Mouse (Mus musculus) hindbrain, embryonic 15.5 days (tissue): ENCODE measurements around the gene Slc17a9. TPM values are rescaled to one million over a fixed set of nuclear protein-coding genes. Genes with fewer than 3 reads are reported as not detected.
A peak's percentile ranks its signal among the peaks of the same experiment; 100 is the strongest.
"Not testable (repeated sequence)": the region's sequence is repeated elsewhere in the genome, so short reads cannot be mapped to it uniquely, and the experiment has no call there.

Experiments used
- ATAC-seq: fragments of 200-750 bp; cut with Nextera tagmentation; 2 replicates; pipeline ENCODE4 v1.8.0; 2017; ENCODE audit warnings: low read depth, moderate number of reproducible peaks, moderate TSS enrichment; ENCODE audit not compliant: low FRiP score
- H3K27ac ChIP-seq: fragments of 300-500 bp; sonication (generic); replicated peaks from 2 replicates; pipeline ENCODE4 v1.5.1; 2015; ENCODE audit warnings: mild to moderate bottlenecking, inconsistent platforms
- H3K27me3 ChIP-seq: fragments of 300-500 bp; sonication (generic); 2 replicates; pipeline ENCODE4 v1.6.1; 2015; ENCODE audit warnings: control low read depth, inconsistent platforms
- H3K36me3 ChIP-seq: fragments of 300-500 bp; sonication (generic); 2 replicates; pipeline ENCODE4 v1.6.1; 2015; ENCODE audit warnings: control low read depth, inconsistent platforms
- H3K4me1 ChIP-seq: fragments of 300-500 bp; sonication (generic); replicated peaks from 2 replicates; pipeline ENCODE4 v1.6.1; 2015; ENCODE audit warnings: control low read depth, inconsistent platforms
- H3K4me2 ChIP-seq: fragments of 300-500 bp; sonication (generic); 2 replicates; pipeline ENCODE4 v1.6.1; 2015; ENCODE audit warnings: moderate library complexity, mild to moderate bottlenecking, inconsistent platforms
- H3K4me3 ChIP-seq: fragments of 300-500 bp; sonication (generic); 2 replicates; pipeline ENCODE4 v1.5.1; 2015; ENCODE audit warnings: mild to moderate bottlenecking, inconsistent platforms
- H3K9ac ChIP-seq: fragments of 300-500 bp; sonication (generic); 2 replicates; pipeline ENCODE4 v1.6.1; 2015; ENCODE audit warnings: inconsistent platforms
- H3K9me3 ChIP-seq: fragments of 300-500 bp; sonication (generic); 2 replicates; pipeline ENCODE4 v1.6.1; 2016; ENCODE audit warnings: control low read depth, inconsistent platforms
- WGBS: fragments of 180-500 bp; shearing (Covaris S2); methylation state at CpG from one replicate; pipeline ENCODE4 v1.1.7; 2015; 5-methylcytosine and 5-hydroxymethylcytosine counted together
- polyA plus RNA-seq: library from polyadenylated mRNA; unstranded; fragments of >200 nt; fragmentation: Nextera tagmentation; extraction: Ambion mirVana; gene quantifications from 2 replicates; pipeline ENCODE4 v1.2.1, GENCODE M21; 2015

The Slc17a9 gene
- polyA plus RNA-seq, 1 experiment from 2014 or later: 0.29 TPM

DNA sequence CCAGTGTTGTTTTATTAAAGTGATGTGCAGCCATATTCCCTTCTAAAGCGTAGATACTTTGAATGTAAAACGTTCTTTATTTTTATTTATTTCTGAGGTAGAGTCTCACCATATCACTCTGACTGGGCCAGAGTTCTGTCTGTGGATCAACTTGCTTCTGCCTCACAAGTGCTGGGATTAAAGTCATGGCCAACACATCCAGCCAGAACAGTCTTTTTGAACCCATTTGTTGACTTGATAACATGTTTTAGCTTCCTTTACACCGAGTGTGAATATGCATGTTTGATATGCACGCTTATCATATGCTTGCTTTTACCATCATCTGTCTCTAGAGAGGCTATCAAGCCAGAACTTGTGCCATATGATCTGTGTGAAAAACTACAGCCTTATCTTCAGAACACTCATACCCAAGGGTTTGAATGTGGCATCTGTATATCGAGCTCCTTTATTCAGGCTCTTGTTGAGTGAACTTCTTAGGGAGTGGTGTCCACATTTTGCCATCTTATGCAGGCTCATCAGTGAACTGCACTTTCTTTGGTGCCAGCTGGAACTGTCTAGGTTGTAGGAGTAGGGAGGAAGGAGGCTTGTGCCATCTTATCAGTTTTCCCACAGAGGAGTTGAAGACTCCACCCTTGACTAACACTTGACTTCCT is 12.9 kb upstream of the Slc17a9 start:
- WGBS: 94% methylated on average over 5 of the region's 5 CpGs
- Histone ChIP-seq H3K27me3 (no peaks in the 10 kb centered on the region), H3K9ac (no peak overlapping the region), H3K4me3 (no peak overlapping the region), H3K36me3 (peaks cover 25% of the 10 kb centered on the region), H3K27ac (no peak overlapping the region), H3K4me1 (peaks cover 35% of the 10 kb centered on the region), H3K9me3 (no peaks in the 10 kb centered on the region), H3K4me2 (no peak overlapping the region)
- ATAC-seq: no peak

DNA sequence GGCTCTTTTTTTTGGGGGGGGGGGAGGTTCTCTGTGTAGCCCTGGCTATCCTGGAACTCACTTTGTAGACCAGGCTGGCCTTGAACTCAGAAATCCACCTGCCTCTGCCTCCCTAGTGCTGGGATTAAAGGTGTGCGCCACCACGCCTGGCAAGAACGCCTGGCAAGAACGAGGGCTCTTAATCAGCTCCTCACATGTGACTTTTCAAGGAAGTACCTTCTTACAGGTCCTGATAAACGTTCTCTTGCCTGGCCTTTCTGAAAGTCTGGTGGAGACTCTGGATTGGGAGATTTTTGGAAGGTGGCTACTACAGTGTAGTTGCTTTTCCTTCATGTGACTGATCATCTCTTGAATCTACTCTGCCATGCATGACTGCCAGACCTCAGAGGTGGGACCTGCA is 2.3 kb upstream of the Slc17a9 start:
- H3K27ac ChIP-seq, H3K9ac ChIP-seq, H3K4me2 ChIP-seq, H3K4me1 ChIP-seq, ATAC-seq, H3K4me3 ChIP-seq, H3K9me3 ChIP-seq, H3K27me3 ChIP-seq: not testable (repeated sequence)
- peaks cover 61% of the 10 kb centered on the region for H3K36me3 ChIP-seq
- 95% methylated on average over 5 of the region's 5 CpGs for WGBS

DNA sequence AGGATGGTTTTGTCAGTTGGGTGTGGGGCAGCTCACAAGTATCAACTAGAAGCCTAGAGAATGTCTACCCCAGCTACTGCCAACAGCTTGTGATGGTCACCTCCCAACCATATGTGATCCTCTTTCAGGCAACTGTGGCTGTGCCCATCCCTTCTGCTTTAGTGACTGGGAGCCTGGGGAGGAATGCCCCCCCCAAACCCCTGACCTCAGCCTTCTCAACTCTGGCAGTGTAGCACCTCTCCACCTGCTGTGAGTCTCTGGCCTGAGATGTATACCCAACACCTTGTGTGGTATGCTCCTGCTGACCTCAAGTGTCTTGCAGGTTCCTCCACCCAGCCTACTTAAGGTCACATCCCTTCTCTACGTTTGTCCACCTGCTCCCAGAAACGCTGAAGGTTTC is 1.2 kb upstream of the Slc17a9 start:
- Histone ChIP-seq H3K9ac (no peak overlapping the region), H3K27me3 (peaks cover 3% of the 10 kb centered on the region; the same call in 1 of the 2 replicates), H3K4me1 (peaks cover 6% of the 10 kb centered on the region), H3K36me3 (peaks cover 50% of the 10 kb centered on the region), H3K4me3 (no peak overlapping the region), H3K27ac (no peak overlapping the region), H3K4me2 (no peak overlapping the region), H3K9me3 (no peaks in the 10 kb centered on the region)
- 74% methylated on average over 2 of the region's 2 CpGs for WGBS
- ATAC-seq: no peak

DNA sequence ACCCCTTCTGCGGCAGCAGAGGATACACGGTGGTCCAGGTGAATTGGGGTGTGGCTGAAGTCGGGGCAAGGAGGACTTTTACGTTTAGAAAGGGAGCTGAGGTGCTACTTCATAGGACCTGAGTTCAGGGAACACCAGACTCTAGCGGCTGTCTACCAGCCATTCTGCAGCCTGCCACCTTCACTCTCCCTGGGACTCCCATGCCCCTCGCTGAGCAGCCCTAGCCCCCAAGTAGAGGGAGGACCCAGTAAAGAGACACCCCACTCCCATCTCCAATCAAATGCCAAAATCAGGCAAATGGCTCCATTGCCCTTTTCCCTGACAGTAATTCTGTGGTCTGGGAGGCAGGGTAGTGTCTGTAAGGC is 333 bp downstream of the Slc17a9 start:
- 4% methylated on average over 6 of the region's 6 CpGs for WGBS
- Histone ChIP-seq H3K36me3 (peaks cover 36% of the 10 kb centered on the region), H3K27me3 (peaks cover 3% of the 10 kb centered on the region; the same call in 1 of the 2 replicates), H3K9me3 (no peaks in the 10 kb centered on the region), H3K9ac (no peak overlapping the region), H3K4me1 (peaks cover 6% of the 10 kb centered on the region), H3K4me3 (no peak overlapping the region), H3K4me2 (peak overlapping the region; percentile 23; the same call in 1 of the 2 replicates), H3K27ac (no peak overlapping the region)
- no peak for ATAC-seq

DNA sequence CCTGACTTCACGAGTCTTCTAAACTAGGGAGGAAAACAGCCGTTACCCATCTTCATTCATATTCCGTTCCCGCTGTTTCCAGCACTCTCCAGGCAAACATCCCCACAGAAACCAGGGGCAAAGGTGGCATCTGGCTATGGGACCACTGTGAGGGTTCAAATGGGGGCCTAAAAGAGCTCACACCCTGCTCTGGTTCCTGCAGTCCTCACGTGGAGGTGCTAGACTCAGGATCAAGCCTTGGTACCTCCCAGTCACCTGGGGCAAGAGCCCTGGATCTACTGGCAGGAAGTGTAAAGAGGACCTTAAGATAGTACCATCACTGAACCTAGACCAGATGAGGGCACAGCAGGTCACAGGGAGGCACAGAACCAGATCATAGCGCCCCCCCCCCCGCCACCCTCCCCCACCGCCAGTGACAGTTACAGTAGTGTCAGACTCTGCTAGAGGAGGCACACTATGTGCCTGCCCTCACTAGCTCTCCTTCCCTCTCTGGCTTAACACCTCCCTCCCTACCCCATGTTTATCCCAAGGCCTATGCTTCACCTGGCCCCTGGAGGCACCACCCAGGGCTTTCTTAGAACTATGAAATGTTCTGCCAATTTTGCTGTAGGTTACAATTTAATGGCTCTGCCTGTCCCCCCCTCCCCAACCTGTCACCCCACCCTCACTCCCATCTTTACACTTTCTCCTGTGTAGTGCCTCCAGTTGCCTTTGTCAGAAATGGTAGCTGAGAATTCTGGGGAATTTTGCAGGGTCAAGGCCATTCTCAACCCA is 980 bp downstream of the Slc17a9 start:
- no peak overlapping the region for H3K4me2 ChIP-seq
- peaks cover 30% of the 10 kb centered on the region for H3K36me3 ChIP-seq
- no peak overlapping the region for H3K4me3 ChIP-seq
- H3K9ac ChIP-seq: no peak overlapping the region
- 32% methylated on average over 8 of the region's 8 CpGs for WGBS
- no peak for ATAC-seq
- peaks cover 3% of the 10 kb centered on the region; the same call in 1 of the 2 replicates for H3K27me3 ChIP-seq
- no peaks in the 10 kb centered on the region for H3K9me3 ChIP-seq
- no peak overlapping the region for H3K27ac ChIP-seq
- H3K4me1 ChIP-seq: peaks cover 6% of the 10 kb centered on the region

DNA sequence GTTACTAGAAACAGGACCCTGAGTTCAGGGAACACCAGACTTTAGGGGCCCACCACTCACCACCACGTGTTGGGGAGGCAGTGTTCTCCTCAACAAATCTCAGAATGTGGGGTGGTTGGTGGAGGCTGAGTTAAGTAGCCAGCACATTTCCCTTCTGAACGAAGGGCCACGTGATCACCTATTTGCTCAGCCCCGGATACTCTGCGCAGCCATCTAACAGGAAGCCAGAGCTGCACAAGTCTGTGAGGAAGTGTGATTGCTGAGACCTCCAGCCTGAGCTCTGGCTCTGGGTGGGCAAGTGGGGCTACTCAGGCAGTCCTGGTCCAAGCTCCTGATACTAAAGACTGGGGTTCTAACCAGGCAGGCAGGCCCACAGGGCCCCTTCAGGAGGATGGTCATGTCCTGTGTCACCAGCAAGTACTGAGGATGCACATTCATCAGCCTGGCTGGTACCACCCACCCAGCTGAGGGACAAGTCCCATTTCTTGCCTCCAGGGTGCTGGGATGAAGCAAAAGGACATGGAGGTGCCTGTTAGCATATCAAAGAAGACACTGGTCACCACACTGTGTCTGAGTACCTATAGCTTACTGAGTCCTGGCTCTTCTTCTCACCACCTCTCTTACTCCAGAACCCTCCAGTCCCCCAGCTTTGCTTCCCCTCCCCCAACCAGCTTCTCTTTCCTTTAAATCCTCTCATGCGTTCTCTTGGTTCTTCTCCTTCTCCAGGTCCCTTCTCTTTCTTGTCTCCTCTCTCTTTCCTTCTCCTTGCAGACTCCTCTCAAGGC is 1.8 kb downstream of the Slc17a9 start:
- Histone ChIP-seq H3K4me2 (no peak overlapping the region), H3K4me3 (no peak overlapping the region), H3K27me3 (peaks cover 3% of the 10 kb centered on the region; the same call in 1 of the 2 replicates), H3K36me3 (peaks cover 22% of the 10 kb centered on the region), H3K4me1 (peaks cover 6% of the 10 kb centered on the region), H3K9ac (no peak overlapping the region), H3K27ac (no peak overlapping the region), H3K9me3 (no peaks in the 10 kb centered on the region)
- 76% methylated on average over 6 of the region's 6 CpGs for WGBS
- ATAC-seq: no peak

DNA sequence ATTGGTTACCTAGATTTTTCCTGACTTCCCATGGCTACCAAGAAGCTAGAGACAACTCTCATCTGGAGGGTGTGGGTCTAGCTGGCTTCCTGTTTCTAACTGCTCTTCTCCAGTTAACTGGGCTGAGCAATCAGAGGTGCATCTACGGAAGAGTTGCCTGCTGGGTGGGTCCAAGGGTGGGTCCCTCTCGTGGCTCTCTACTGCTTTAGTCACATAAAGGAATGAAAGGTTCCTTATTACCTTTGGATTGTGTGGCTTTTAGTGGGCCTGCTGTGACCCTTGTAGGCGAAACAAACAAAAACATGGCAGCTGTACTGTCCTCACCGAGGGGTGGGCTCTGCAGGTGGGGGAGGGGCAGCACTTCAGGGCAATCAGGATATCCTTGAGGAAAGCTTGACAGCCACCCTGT is 2.6 kb downstream of the Slc17a9 start:
- H3K9ac ChIP-seq: no peak overlapping the region
- 63% methylated on average over 4 of the region's 4 CpGs for WGBS
- no peaks in the 10 kb centered on the region for H3K9me3 ChIP-seq
- no peak for ATAC-seq
- H3K27me3 ChIP-seq: peaks cover 3% of the 10 kb centered on the region; the same call in 1 of the 2 replicates
- no peak overlapping the region for H3K27ac ChIP-seq
- H3K4me1 ChIP-seq: peaks cover 6% of the 10 kb centered on the region
- H3K4me3 ChIP-seq: no peak overlapping the region
- peaks cover 14% of the 10 kb centered on the region for H3K36me3 ChIP-seq
- no peak overlapping the region for H3K4me2 ChIP-seq

DNA sequence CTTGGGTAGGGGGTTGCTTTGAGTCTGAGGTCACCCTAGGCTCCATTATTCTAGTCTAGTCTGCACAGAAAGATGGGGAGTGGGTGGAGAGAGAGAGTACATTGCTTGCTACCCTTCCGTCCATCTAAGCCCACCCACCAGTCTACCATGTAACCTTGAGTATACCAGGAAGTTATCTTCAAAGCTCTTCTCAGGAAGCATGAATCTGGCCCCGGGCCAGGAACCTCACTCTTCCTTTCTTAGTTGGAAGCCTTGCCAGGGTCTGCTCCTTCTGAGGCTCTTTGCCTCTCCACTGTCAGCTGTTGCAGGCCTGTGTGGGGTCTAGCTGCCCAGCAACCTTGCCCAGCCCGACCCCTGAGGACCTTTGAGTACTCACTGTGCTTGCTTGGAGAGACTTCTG is 6.0 kb downstream of the Slc17a9 start:
- H3K9ac ChIP-seq: no peak overlapping the region
- no peaks in the 10 kb centered on the region for H3K4me1 ChIP-seq
- WGBS: 78% methylated on average over 3 of the region's 3 CpGs
- no peaks in the 10 kb centered on the region for H3K9me3 ChIP-seq
- H3K4me2 ChIP-seq: no peak overlapping the region
- no peaks in the 10 kb centered on the region for H3K27me3 ChIP-seq
- H3K27ac ChIP-seq: no peak overlapping the region
- ATAC-seq: no peak
- no peaks in the 10 kb centered on the region for H3K36me3 ChIP-seq
- H3K4me3 ChIP-seq: no peak overlapping the region

DNA sequence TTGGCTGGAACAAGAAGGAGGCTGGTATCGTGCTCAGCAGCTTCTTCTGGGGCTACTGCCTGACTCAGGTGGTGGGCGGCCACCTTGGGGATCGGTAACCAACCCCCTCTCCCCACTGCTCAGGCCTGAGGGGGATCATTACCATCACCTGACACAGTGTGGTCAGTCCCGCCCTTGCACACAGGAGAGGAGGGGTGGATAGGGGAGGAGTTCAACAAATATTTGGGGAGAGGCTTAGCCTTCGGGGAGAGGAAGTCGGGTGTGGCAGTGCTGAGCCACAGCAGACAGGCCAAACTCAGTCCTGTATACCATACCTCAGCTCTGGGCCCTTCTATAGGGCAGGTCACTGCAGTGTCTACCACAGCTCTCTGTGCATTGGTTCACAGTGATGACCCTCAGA is 6.9 kb downstream of the Slc17a9 start:
- Histone ChIP-seq H3K27me3 (no peaks in the 10 kb centered on the region), H3K27ac (no peak overlapping the region), H3K36me3 (no peaks in the 10 kb centered on the region), H3K4me1 (no peaks in the 10 kb centered on the region), H3K4me3 (no peak overlapping the region), H3K9me3 (no peaks in the 10 kb centered on the region), H3K9ac (no peak overlapping the region), H3K4me2 (no peak overlapping the region)
- 77% methylated on average over 6 of the region's 6 CpGs for WGBS
- no peak for ATAC-seq

DNA sequence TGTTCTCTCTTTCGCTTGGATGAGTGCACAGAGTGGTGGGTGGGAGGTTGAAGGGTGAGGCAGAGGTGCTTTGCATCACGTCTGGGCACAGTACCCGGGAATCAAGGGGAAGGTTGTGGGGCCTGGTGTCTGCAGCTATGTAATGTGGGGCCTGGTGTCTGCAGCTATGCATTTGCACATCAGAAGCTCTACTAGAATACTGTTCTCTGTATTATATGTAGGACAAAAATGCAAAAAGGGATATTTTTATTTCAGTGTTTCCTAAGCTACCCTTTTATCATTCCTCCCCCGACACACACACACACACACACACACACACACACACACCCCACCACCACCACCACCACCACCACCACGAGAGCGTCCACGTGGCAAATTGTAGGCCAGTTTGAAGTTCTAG is 10.2 kb downstream of the Slc17a9 start:
- H3K27me3 ChIP-seq: no peaks in the 10 kb centered on the region
- WGBS: 85% methylated on average over 7 of the region's 7 CpGs
- ATAC-seq: no peak
- H3K9me3 ChIP-seq: no peaks in the 10 kb centered on the region
- H3K36me3 ChIP-seq: no peaks in the 10 kb centered on the region
- no peak overlapping the region for H3K27ac ChIP-seq
- H3K4me2 ChIP-seq: no peak overlapping the region
- no peak overlapping the region for H3K4me3 ChIP-seq
- H3K4me1 ChIP-seq: no peaks in the 10 kb centered on the region
- H3K9ac ChIP-seq: no peak overlapping the region

DNA sequence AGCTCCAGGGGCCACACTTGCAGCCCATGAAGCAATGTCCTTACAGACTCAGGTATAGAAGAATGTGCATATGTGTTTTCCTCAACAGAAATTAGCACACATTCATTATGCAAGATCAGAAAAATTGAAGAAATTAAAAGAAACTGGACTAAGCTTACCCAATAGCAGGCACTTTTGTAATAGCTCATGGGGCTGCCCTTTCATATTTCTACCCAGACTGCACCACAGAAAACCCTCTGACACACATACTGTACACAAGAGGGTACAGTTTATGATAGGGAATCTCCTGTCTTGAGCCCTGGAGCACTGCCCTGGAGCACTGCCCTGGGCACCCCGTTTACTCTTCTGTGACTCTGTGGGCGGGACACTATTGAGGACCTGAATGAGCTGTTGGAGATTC is 12.9 kb downstream of the Slc17a9 start:
- H3K9me3 ChIP-seq: no peaks in the 10 kb centered on the region
- H3K27me3 ChIP-seq: no peaks in the 10 kb centered on the region
- no peaks in the 10 kb centered on the region for H3K4me1 ChIP-seq
- ATAC-seq: no peak
- no peak overlapping the region for H3K9ac ChIP-seq
- no peak overlapping the region for H3K4me3 ChIP-seq
- no peak overlapping the region for H3K27ac ChIP-seq
- WGBS: 72% methylated on average over 2 of the region's 2 CpGs
- no peak overlapping the region for H3K4me2 ChIP-seq
- no peaks in the 10 kb centered on the region for H3K36me3 ChIP-seq

DNA sequence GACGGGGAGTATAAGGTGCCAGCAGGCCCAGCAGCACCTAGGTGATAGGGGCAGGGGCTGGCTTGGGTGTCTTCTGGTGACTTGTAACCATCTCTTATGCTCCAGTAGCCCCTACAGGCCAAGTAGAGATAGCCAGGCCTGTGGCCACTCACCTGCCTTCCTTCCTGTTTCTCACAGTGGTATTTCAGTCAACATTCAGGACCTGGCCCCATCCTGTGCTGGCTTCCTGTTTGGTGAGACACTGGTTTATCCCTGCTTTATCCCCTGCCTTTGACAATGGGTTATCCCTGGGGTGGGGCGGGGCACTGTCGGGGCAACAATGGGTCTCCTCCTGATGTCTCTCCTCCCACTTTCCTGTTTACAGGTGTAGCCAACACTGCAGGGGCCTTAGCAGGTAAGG is 15.3 kb downstream of the Slc17a9 start:
- no peak overlapping the region for H3K27ac ChIP-seq
- no peaks in the 10 kb centered on the region for H3K4me1 ChIP-seq
- H3K4me2 ChIP-seq: no peak overlapping the region
- H3K4me3 ChIP-seq: no peak overlapping the region
- no peak for ATAC-seq
- 32% methylated on average over 3 of the region's 3 CpGs for WGBS
- H3K9ac ChIP-seq: no peak overlapping the region
- H3K27me3 ChIP-seq: no peaks in the 10 kb centered on the region
- no peaks in the 10 kb centered on the region for H3K36me3 ChIP-seq
- no peaks in the 10 kb centered on the region for H3K9me3 ChIP-seq
